In genomic region chr2:115467936-115468335, GRCm38 (mm10) we compare ENCODE assay signal across 17 mouse cellular contexts.
DNase-seq lines count a peak whose midpoint lies in the region; ATAC-seq lines count a peak whose summit lies in the region.
"Had no signal": no experiment of that assay in that cellular context is flagged by ENCODE, and none has a peak within 500 bp of the region (broad histone marks: within the 10 kb centered on the region; RNA-seq: fewer than 3 reads in every experiment).

No protein-coding gene starts in this region.

- H3K4me1 ChIP-seq in embryonic facial prominence, embryonic 15.5 days: peaks cover 14% of the 10 kb centered on the region; the same call in 1 of the 2 replicates
- no peaks in the 10 kb centered on the region for H3K4me1 ChIP-seq in stomach, embryonic 15.5 days
- H3K4me1 ChIP-seq in midbrain, embryonic 11.5 days (ENCODE audit: control insufficient read depth, insufficient read depth, low read length): no peaks in the 10 kb centered on the region
- H3K4me1 ChIP-seq: heart, embryonic 12.5 days; megakaryocyte, embryonic 14.5 days had no signal

- WGBS in embryonic facial prominence, embryonic 15.5 days: 46% methylated on average over 6 of the region's 6 CpGs
- WGBS in stomach, embryonic 15.5 days: 58% methylated on average over 6 of the region's 6 CpGs
- WGBS in midbrain, embryonic 11.5 days: 88% methylated on average over 6 of the region's 6 CpGs

- peak overlapping the region; percentile 8 for H3K27ac ChIP-seq in embryonic facial prominence, embryonic 15.5 days (replicated peaks)
- peak overlapping the region; percentile 66 for H3K27ac ChIP-seq in stomach, embryonic 15.5 days
- no peak overlapping the region for H3K27ac ChIP-seq in midbrain, embryonic 11.5 days (ENCODE audit: low read depth, low read length)
- H3K27ac ChIP-seq: hindbrain, postnatal 0 days had no signal

- H3K4me2 ChIP-seq in embryonic facial prominence, embryonic 15.5 days (replicated peaks): peak overlapping the region; percentile 19
- no peak overlapping the region; the same call in 1 of the 2 replicates for H3K4me2 ChIP-seq in stomach, embryonic 15.5 days
- no peak overlapping the region for H3K4me2 ChIP-seq in midbrain, embryonic 11.5 days
- H3K4me2 ChIP-seq: heart, embryonic 12.5 days; liver, embryonic 11.5 days had no signal

- H3K9me3 ChIP-seq in embryonic facial prominence, embryonic 15.5 days (replicated peaks): no peaks in the 10 kb centered on the region
- no peaks in the 10 kb centered on the region for H3K9me3 ChIP-seq in stomach, embryonic 15.5 days
- no peaks in the 10 kb centered on the region for H3K9me3 ChIP-seq in midbrain, embryonic 11.5 days (ENCODE audit: control insufficient read depth, low read length)
- H3K9me3 ChIP-seq: heart, embryonic 12.5 days had no signal

- ATAC-seq in embryonic facial prominence, embryonic 15.5 days (ENCODE audit: insufficient number of reproducible peaks, low FRiP score, low TSS enrichment, low read depth): no peak
- no peak for ATAC-seq in stomach, embryonic 15.5 days (ENCODE audit: insufficient read depth, low FRiP score, low read depth)
- no peak for ATAC-seq in midbrain, embryonic 11.5 days (ENCODE audit: low FRiP score)
- ATAC-seq: hindbrain, postnatal 0 days had no signal

- no peaks in the 10 kb centered on the region for H3K36me3 ChIP-seq in embryonic facial prominence, embryonic 15.5 days
- no peaks in the 10 kb centered on the region for H3K36me3 ChIP-seq in stomach, embryonic 15.5 days
- H3K36me3 ChIP-seq in midbrain, embryonic 11.5 days (ENCODE audit: control insufficient read depth, insufficient read depth, low read length): no peaks in the 10 kb centered on the region
- H3K36me3 ChIP-seq: heart, embryonic 12.5 days had no signal

- no peak overlapping the region for H3K4me3 ChIP-seq in embryonic facial prominence, embryonic 15.5 days (replicated peaks)
- H3K4me3 ChIP-seq in stomach, embryonic 15.5 days (replicated peaks): no peak overlapping the region
- no peak overlapping the region for H3K4me3 ChIP-seq in midbrain, embryonic 11.5 days (ENCODE audit: low read depth, low read length)
- H3K4me3 ChIP-seq: heart, embryonic 12.5 days; megakaryocyte, embryonic 14.5 days had no signal

- H3K27me3 ChIP-seq in embryonic facial prominence, embryonic 15.5 days: no peaks in the 10 kb centered on the region
- no peaks in the 10 kb centered on the region for H3K27me3 ChIP-seq in stomach, embryonic 15.5 days (replicated peaks)
- H3K27me3 ChIP-seq in midbrain, embryonic 11.5 days (ENCODE audit: control insufficient read depth, insufficient read depth, low read length): no peaks in the 10 kb centered on the region
- H3K27me3 ChIP-seq: CH12.LX; heart, embryonic 12.5 days; megakaryocyte, embryonic 14.5 days had no signal

- DNase-seq in cerebellum, postnatal 10 days: peak; percentile 13 to 27
- no peak for DNase-seq in cerebellum, adult 9-10 months
- peak; percentile 35 for DNase-seq in kidney, postnatal 10 days
- DNase-seq in kidney, postnatal 25 days: no peak
- DNase-seq in right cerebral cortex, postnatal 4 days: no peak
- DNase-seq in midbrain, embryonic 11.5 days (ENCODE audit: low spot score, missing footprints): no peak
- DNase-seq: adrenal gland, postnatal 14 days; cerebellum, adult 9-11 months; heart, postnatal 4 days; right cerebral cortex, postnatal 25 days had no signal

- H3K9ac ChIP-seq in embryonic facial prominence, embryonic 15.5 days: no peak overlapping the region
- H3K9ac ChIP-seq in stomach, embryonic 15.5 days: no peak overlapping the region
- no peak overlapping the region for H3K9ac ChIP-seq in midbrain, embryonic 11.5 days (ENCODE audit: low read length)
- H3K9ac ChIP-seq: heart, embryonic 12.5 days had no signal

Comparison
In these comparisons a context has a peak if more than half of its experiments do, and no peak if none do; other contexts are left out.
1. DNase-seq: peak in cerebellum, postnatal 10 days (2 of 2) and kidney, postnatal 10 days (single experiment); none in cerebellum, adult 9-10 months (single experiment), kidney, postnatal 25 days (0 of 2), right cerebral cortex, postnatal 4 days (single experiment) and midbrain, embryonic 11.5 days (single experiment).